Mouse (Mus musculus) hindbrain, embryonic 12.5 days (tissue): Measurements from ENCODE around the gene Wars2. TPM values are rescaled to one million over a fixed set of nuclear protein-coding genes. Genes with fewer than 3 reads are reported as not detected.

ENCODE experiments used
- ATAC-seq: fragments of 200-750 bp; cut with Nextera tagmentation; 2 replicates; pipeline ENCODE4 v1.8.0; 2017; ENCODE audit warnings: moderate TSS enrichment; ENCODE audit not compliant: low FRiP score
- H3K27ac ChIP-seq: fragments of 300-500 bp; sonication (generic); 2 replicates; pipeline ENCODE4 v1.5.1; 2016; ENCODE audit warnings: mild to moderate bottlenecking
- H3K27me3 ChIP-seq: fragments of 300-500 bp; sonication (generic); 2 replicates; pipeline ENCODE4 v1.6.1; 2016; ENCODE audit warnings: mild to moderate bottlenecking
- H3K36me3 ChIP-seq: fragments of 300-500 bp; sonication (generic); 2 replicates; pipeline ENCODE4 v1.6.1; 2016; ENCODE audit warnings: mild to moderate bottlenecking
- H3K4me1 ChIP-seq: fragments of 300-500 bp; sonication (generic); 2 replicates; pipeline ENCODE4 v1.6.1; 2016
- H3K4me2 ChIP-seq: fragments of 300-500 bp; sonication (generic); replicated peaks from 2 replicates; pipeline ENCODE4 v1.6.1; 2016; ENCODE audit warnings: mild to moderate bottlenecking
- H3K4me3 ChIP-seq: fragments of 300-500 bp; sonication (generic); 2 replicates; pipeline ENCODE4 v1.5.1; 2016; ENCODE audit warnings: mild to moderate bottlenecking
- H3K9ac ChIP-seq: fragments of 300-500 bp; sonication (generic); 2 replicates; pipeline ENCODE4 v1.6.1; 2016; ENCODE audit warnings: mild to moderate bottlenecking, moderate library complexity
- H3K9me3 ChIP-seq: fragments of 300-500 bp; sonication (generic); replicated peaks from 2 replicates; pipeline ENCODE4 v1.6.1; 2016; ENCODE audit warnings: mild to moderate bottlenecking
- WGBS: fragments of 180-500 bp; shearing (Covaris S2); methylation state at CpG from one replicate; pipeline ENCODE4 v1.1.7; 2016; 5-methylcytosine and 5-hydroxymethylcytosine counted together
- polyA plus RNA-seq: library from polyadenylated mRNA; unstranded; fragments of >200 nt; fragmentation: Nextera tagmentation; extraction: Ambion mirVana; gene quantifications from 2 replicates; pipeline ENCODE4 v1.2.1, GENCODE M21; 2016

Gene Wars2
- polyA plus RNA-seq, 1 experiment from 2014 or later: 6.2 TPM

DNA sequence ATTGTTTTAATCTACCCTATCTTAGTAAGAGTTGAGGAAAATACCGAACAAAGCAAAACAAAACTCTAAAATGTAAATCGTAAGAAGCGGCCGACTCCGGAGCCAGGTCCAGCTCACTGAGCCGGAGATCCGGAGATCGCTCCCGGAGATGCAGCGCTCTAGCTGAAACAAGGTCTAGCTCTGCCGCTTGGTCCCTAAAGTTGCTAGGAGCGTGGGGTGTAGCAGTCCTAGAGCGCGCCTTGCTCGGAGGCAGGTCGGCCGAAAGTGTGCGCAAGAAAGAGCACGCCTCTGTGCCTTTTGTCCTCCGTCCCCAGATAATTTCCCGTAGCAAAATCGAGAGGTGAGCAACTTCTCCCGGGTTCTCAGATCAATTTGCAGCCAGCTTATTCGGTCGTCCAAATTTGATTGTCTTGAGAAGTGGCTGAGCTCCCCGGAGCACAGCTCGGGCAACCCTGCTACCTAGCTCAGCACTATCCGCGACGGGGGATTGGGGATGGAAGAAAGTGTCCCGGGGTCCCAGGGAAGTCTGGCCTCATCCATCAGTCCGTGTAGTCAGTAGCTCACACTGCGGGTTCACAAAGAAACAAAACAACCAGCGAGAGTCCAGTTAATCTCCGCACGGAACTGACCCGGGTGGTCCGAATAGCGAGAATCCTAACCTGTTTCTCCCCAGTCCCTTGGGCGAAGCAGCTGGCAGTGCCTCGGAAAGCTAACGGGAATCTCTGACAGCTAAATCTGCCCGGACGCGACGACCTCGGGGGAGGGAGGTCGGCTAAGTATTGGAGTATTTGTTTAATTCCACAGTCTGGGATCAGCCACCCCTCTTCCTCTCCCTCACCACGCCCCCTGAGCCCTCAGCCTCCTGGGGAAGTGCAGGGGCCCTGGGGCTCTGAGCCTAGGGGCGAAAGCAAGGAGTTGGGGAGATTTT, 100.2 kb downstream of the Wars2 start:
- Histone ChIP-seq H3K4me2 (peak overlapping the region; percentile 21), H3K9me3 (no peaks in the 10 kb centered on the region), H3K9ac (no peak overlapping the region), H3K36me3 (no peaks in the 10 kb centered on the region), H3K4me1 (no peaks in the 10 kb centered on the region; the same call in 1 of the 2 replicates), H3K27ac (no peak overlapping the region), H3K27me3 (peaks cover 97% of the 10 kb centered on the region), H3K4me3 (peak overlapping the region; percentile 20)
- no peak for ATAC-seq
- WGBS: under 1% methylated on average over 50 of the region's 50 CpGs

- Histone ChIP-seq H3K4me1 (no peaks in the 10 kb centered on the region; the same call in 1 of the 2 replicates), H3K9me3 (no peaks in the 10 kb centered on the region), H3K36me3 (no peaks in the 10 kb centered on the region), H3K4me3 (no peak overlapping the region), H3K27ac (no peak overlapping the region), H3K9ac (no peak overlapping the region), H3K27me3 (peaks cover 99% of the 10 kb centered on the region), H3K4me2 (no peak overlapping the region)
- no peak for ATAC-seq
- 4% methylated on average over 8 of the region's 8 CpGs for WGBS
Measured at GRCm38 (mm10) chr3:99242481-99242880, 101.6 kb downstream of the Wars2 start.

- Histone ChIP-seq H3K27ac (no peak overlapping the region), H3K9ac (no peak overlapping the region), H3K4me2 (no peak overlapping the region), H3K4me1 (no peaks in the 10 kb centered on the region; the same call in 1 of the 2 replicates), H3K4me3 (no peak overlapping the region), H3K27me3 (peaks cover 99% of the 10 kb centered on the region), H3K9me3 (no peaks in the 10 kb centered on the region), H3K36me3 (no peaks in the 10 kb centered on the region)
- WGBS: 18% methylated on average over 3 of the region's 3 CpGs
- no peak for ATAC-seq
Measured at GRCm38 (mm10) chr3:99245341-99245740, 104.5 kb downstream of the Wars2 start.

GRCm38 (mm10) chr3:99246629-99247028, 105.8 kb downstream of the Wars2 start:
- H3K9me3 ChIP-seq: no peaks in the 10 kb centered on the region

DNA sequence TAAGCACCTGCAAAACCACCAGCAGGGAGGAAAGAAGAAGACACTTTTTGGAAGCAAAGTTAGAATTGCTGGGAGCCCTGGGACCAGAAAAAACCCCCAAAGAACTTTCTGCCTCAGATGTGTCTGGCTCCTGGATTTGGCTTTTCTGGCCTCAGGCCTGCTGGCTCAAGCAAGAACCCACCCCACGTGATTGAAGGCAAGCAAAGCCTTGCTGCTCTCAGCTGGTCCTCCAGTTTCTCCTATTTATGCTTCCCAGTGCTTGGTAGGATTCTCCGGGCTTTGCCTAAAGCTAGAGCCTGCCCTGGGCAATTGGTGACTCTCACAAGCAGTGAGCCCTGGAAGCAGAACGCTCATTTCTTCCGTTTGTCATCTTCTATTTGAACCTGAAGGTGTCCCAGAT, 106.7 kb downstream of the Wars2 start:
- Histone ChIP-seq H3K27me3 (peaks cover 99% of the 10 kb centered on the region), H3K36me3 (no peaks in the 10 kb centered on the region), H3K4me3 (no peak overlapping the region), H3K9ac (no peak overlapping the region), H3K27ac (no peak overlapping the region), H3K4me1 (no peaks in the 10 kb centered on the region), H3K4me2 (no peak overlapping the region), H3K9me3 (no peaks in the 10 kb centered on the region)
- 5% methylated on average over 4 of the region's 4 CpGs for WGBS
- no peak for ATAC-seq

More at GRCm38 (mm10) chr3:99246629-99247028, 105.8 kb downstream of the Wars2 start:
- Histone ChIP-seq H3K4me1 (no peaks in the 10 kb centered on the region), H3K27ac (no peak overlapping the region), H3K9ac (no peak overlapping the region), H3K27me3 (peaks cover 99% of the 10 kb centered on the region), H3K36me3 (no peaks in the 10 kb centered on the region), H3K4me2 (no peak overlapping the region), H3K4me3 (no peak overlapping the region)
- WGBS: 35% methylated on average over 3 of the region's 3 CpGs
- ATAC-seq: no peak

DNA sequence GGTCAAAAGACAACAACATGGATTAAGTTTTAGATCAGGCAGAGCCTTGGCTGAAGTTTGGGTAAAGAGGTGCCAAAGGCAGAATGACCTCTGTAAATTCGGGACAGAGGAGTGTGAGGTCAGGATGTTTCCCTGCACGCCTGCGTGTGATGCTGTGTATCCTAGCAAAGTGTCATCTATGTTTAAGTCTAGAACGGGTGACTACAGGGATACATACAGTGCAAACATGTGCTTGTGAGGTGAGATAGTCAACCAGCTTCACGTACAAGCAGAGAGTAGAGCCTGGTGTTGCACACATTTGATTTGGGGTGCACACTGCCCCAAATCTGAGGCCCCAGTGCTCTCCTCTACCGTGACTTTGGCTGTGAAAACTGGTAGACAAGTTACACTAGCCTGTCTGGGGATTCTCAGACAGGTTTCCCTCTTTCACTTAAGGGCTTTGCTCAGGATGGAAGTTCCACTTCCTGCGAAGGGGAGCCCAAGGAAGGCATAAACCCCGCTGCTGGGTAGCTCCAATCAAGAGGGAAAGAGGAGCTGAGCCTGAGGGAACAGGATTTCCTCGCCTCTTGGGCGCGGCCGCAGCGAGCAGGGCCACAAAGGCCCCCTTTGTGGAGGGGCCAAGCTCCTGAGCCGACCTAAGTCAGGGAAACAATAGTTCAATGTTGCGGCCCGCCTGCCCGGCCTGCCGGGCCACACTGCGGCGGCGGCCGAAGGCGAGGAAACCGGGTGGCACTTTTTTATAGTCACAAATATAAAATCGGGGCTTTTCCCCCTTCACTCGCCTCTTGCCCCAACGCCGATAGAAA, 107.3 kb downstream of the Wars2 start:
- peaks cover 98% of the 10 kb centered on the region for H3K27me3 ChIP-seq
- no peaks in the 10 kb centered on the region for H3K9me3 ChIP-seq
- 1% methylated on average over 28 of the region's 28 CpGs for WGBS
- H3K4me2 ChIP-seq: peak overlapping the region; percentile 18; the same call in 1 of the 2 replicates
- no peak overlapping the region for H3K9ac ChIP-seq
- ATAC-seq: no peak
- H3K4me1 ChIP-seq: no peaks in the 10 kb centered on the region
- no peak overlapping the region for H3K4me3 ChIP-seq
- H3K27ac ChIP-seq: no peak overlapping the region
- no peaks in the 10 kb centered on the region for H3K36me3 ChIP-seq

DNA sequence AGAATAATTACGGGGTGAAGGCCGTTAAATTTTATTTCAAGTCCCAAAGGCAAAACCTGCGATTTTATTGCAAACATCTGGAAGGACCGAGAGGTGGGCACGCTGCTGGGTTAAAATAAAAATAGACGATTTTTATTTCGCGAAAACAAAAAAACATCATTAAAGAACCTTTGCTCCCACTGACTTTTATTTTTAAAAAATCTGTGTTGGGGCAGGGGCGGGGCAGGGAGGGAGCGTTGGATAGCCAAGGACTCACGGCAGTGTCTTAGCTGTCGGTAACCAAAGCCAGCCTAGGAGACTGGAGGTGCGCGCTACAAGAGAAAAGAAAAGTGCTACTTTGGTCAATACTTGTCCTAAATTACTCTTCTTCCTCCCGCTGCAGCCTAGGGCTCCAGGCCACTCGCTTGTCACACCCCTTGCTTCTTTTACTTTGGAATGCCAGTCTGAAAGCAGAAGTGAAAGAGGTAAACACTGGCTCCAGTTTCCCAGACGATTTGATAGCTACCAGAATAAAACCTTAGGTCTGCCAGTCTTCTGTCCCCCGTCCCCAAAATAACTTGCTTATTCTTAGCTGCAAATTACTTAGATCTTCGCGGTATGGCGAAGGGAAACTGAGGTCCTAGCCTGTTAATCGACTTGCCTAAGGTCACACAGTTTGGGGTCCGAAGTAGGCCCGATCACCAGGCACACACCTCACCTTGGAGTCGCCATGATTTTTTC, 108.1 kb downstream of the Wars2 start:
- 1% methylated on average over 25 of the region's 25 CpGs for WGBS
- Histone ChIP-seq H3K4me2 (peak overlapping the region; percentile 18; the same call in 1 of the 2 replicates), H3K27me3 (peaks cover 97% of the 10 kb centered on the region), H3K27ac (no peak overlapping the region), H3K9ac (no peak overlapping the region), H3K4me3 (no peak overlapping the region), H3K9me3 (no peaks in the 10 kb centered on the region), H3K4me1 (peaks cover 6% of the 10 kb centered on the region), H3K36me3 (no peaks in the 10 kb centered on the region)
- no peak for ATAC-seq

DNA sequence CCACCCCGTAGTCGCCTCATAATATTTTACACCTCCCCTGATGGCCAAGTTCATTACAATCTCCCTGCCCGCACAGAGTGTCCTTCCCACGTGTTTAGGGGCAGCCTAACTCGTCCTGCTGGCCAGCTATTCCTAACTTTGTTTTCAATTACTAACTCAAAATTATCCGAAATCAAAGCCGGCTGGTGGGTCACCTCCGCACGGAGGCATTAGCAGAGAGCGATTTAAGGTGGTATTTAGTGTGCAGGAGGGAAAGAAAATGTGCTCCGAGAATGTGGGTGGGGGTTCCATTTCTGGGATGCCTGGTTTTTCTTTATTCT, 108.6 kb downstream of the Wars2 start:
- H3K9me3 ChIP-seq: no peaks in the 10 kb centered on the region
- no peak overlapping the region for H3K9ac ChIP-seq
- ATAC-seq: no peak
- peaks cover 97% of the 10 kb centered on the region for H3K27me3 ChIP-seq
- WGBS: 3% methylated on average over 11 of the region's 11 CpGs
- no peak overlapping the region for H3K4me3 ChIP-seq
- no peak overlapping the region for H3K27ac ChIP-seq
- H3K36me3 ChIP-seq: no peaks in the 10 kb centered on the region
- peaks cover 9% of the 10 kb centered on the region for H3K4me1 ChIP-seq
- H3K4me2 ChIP-seq: no peak overlapping the region

- WGBS: under 1% methylated on average over 6 of the region's 6 CpGs
- Histone ChIP-seq H3K27me3 (peaks cover 97% of the 10 kb centered on the region), H3K27ac (no peak overlapping the region), H3K9me3 (no peaks in the 10 kb centered on the region), H3K4me2 (no peak overlapping the region), H3K4me3 (no peak overlapping the region), H3K36me3 (no peaks in the 10 kb centered on the region), H3K4me1 (peaks cover 9% of the 10 kb centered on the region), H3K9ac (no peak overlapping the region)
- ATAC-seq: no peak
Measured at GRCm38 (mm10) chr3:99249906-99250305, 109.0 kb downstream of the Wars2 start.

GRCm38 (mm10) chr3:99251271-99252165, 110.7 kb downstream of the Wars2 start:
- no peak overlapping the region for H3K27ac ChIP-seq
- 13% methylated on average over 6 of the region's 6 CpGs for WGBS
- no peak overlapping the region for H3K9ac ChIP-seq
- ATAC-seq: no peak
- no peak overlapping the region for H3K4me3 ChIP-seq
- no peak overlapping the region for H3K4me2 ChIP-seq
- H3K27me3 ChIP-seq: peaks cover 96% of the 10 kb centered on the region
- H3K9me3 ChIP-seq: no peaks in the 10 kb centered on the region
- no peaks in the 10 kb centered on the region for H3K36me3 ChIP-seq
- peaks cover 9% of the 10 kb centered on the region for H3K4me1 ChIP-seq

- no peaks in the 10 kb centered on the region for H3K36me3 ChIP-seq
- no peaks in the 10 kb centered on the region for H3K9me3 ChIP-seq
- ATAC-seq: no peak
- peak overlapping the region; percentile 53; the same call in 1 of the 2 replicates for H3K4me2 ChIP-seq
- no peak overlapping the region for H3K4me3 ChIP-seq
- WGBS: 2% methylated on average over 16 of the region's 16 CpGs
- no peak overlapping the region for H3K9ac ChIP-seq
- peaks cover 9% of the 10 kb centered on the region for H3K4me1 ChIP-seq
- H3K27ac ChIP-seq: no peak overlapping the region
- H3K27me3 ChIP-seq: peaks cover 96% of the 10 kb centered on the region
Measured at GRCm38 (mm10) chr3:99252461-99253091, 111.7 kb downstream of the Wars2 start.
